Mouse (Mus musculus) ES-E14 (cell line): ENCODE data around the gene Zbtb48. TPM values are rescaled to one million over a fixed set of nuclear protein-coding genes. Genes with fewer than 3 reads are reported as not detected.

Experiments used
- DNase-seq: peaks from one replicate; pipeline ENCODE4 v3.0.0-alpha.2; 2013; ENCODE audit warnings: low read depth, low spot score
- H3K27ac ChIP-seq: 2 replicates; pipeline ENCODE4 v1.5.1; 2012; ENCODE audit warnings: low read depth, mild to moderate bottlenecking, low read length, moderate library complexity, mixed read lengths; ENCODE audit not compliant: poor library complexity, insufficient read depth, severe bottlenecking
- H3K36me3 ChIP-seq: 2 replicates; pipeline ENCODE4 v1.6.1; 2012; ENCODE audit warnings: mild to moderate bottlenecking, low read length, moderate library complexity, mixed read lengths; ENCODE audit not compliant: control insufficient read depth, poor library complexity, insufficient read depth, severe bottlenecking
- H3K4me1 ChIP-seq, 2 experiments: fragments of 150-350 bp in 1 of 2; sonication (generic) in 1 of 2; 2 replicates each; pipeline ENCODE4 v1.6.1; 2012; ENCODE audit warnings: low read length in 2 of 2, mild to moderate bottlenecking in 1 of 2, mixed read lengths in 1 of 2; ENCODE audit not compliant: control insufficient read depth in 2 of 2, insufficient read depth in 2 of 2, poor library complexity in 1 of 2
- H3K4me3 ChIP-seq, 2 experiments: fragments of 150-350 bp in 1 of 2; sonication (generic) in 1 of 2; 2 replicates each; pipeline ENCODE4 v1.5.1; 2012; ENCODE audit warnings: low read length in 2 of 2, low read depth in 1 of 2, mild to moderate bottlenecking in 1 of 2, mixed read lengths in 1 of 2; ENCODE audit not compliant: insufficient read depth in 1 of 2, poor library complexity in 1 of 2, severe bottlenecking in 1 of 2
- H3K9ac ChIP-seq: 2 replicates; pipeline ENCODE4 v1.6.1; 2012; ENCODE audit warnings: low read depth, mild to moderate bottlenecking, low read length, mixed read lengths; ENCODE audit not compliant: poor library complexity, insufficient read depth, severe bottlenecking
- H3K9me3 ChIP-seq: fragments of 150-350 bp; sonication (generic); 2 replicates; pipeline ENCODE4 v1.6.1; 2012; ENCODE audit warnings: low read depth, mild to moderate bottlenecking, low read length; ENCODE audit not compliant: control insufficient read depth, insufficient read depth
- CHD2 ChIP-seq: IDR thresholded peaks from 2 replicates; pipeline ENCODE4 v1.6.1; 2014; ENCODE audit warnings: mild to moderate bottlenecking, low read depth, low read length, inconsistent platforms
- HCFC1 ChIP-seq: IDR thresholded peaks from 2 replicates; pipeline ENCODE4 v1.6.1; 2012; ENCODE audit warnings: low read length, inconsistent platforms, borderline replicate concordance; ENCODE audit not compliant: insufficient read depth
- MAFK ChIP-seq: IDR thresholded peaks from 2 replicates; pipeline ENCODE4 v1.6.1; 2014; ENCODE audit warnings: mild to moderate bottlenecking, low read depth, low read length, inconsistent platforms; ENCODE audit not compliant: insufficient read depth
- ZC3H11A ChIP-seq: IDR thresholded peaks from 2 replicates; pipeline ENCODE4 v1.6.1; 2012; ENCODE audit warnings: low read depth, mild to moderate bottlenecking, inconsistent platforms, low read length, borderline replicate concordance
- ZNF384 ChIP-seq: IDR thresholded peaks from 2 replicates; pipeline ENCODE4 v1.6.1; 2012; ENCODE audit warnings: low read depth, low read length, inconsistent platforms
- in situ Hi-C, 2 experiments: fragments of 600-800 bp; cut with MboI; formaldehyde crosslinking; loops; one replicate each; pipeline ENCODE4 v1.15.1; 2025; ENCODE audit warnings: low sequenced_read_pairs in 2 of 2, inconsistent platforms in 1 of 2; ENCODE audit not compliant: unreplicated experiment in 2 of 2
- total RNA-seq: library from RNA; depleted of rRNA; stranded (reverse); fragments of 300-350 nt; gene quantifications from 2 replicates; pipeline ENCODE4 v1.2.3, GENCODE M21; 2012

Gene Zbtb48
- total RNA-seq, 1 experiment, result 18.7 TPM

- peak within 1 kb of the TSS; percentile 53; the same call in 1 of the 2 replicates for H3K27ac ChIP-seq
- peaks cover 26% of the 10 kb centered on the region; the same call in 1 of the 2 replicates for H3K36me3 ChIP-seq
- in situ Hi-C loops, result no loop called here
- no peaks in the 10 kb centered on the region for H3K9me3 ChIP-seq
- H3K9ac ChIP-seq, result peak within 1 kb of the TSS; percentile 80
- peak; percentile 81 for DNase-seq
- TF ChIP-seq ZC3H11A, result no peak
- TF ChIP-seq CHD2, result no peak
- no peak for TF ChIP-seq HCFC1
- peak within 1 kb of the TSS; percentile 86 to 88 for H3K4me3 ChIP-seq
- H3K4me1 ChIP-seq, result peaks cover 0 to 23% of the 10 kb centered on the region in 2 experiments; a peak in 3 of 4 replicates
These were observed 18.8 kb downstream of the Zbtb48 start, which contains the start of gene Klhl21 for GRCm38 (mm10) chr4:152008622-152009075. TSS of gene Klhl21 (plus strand) at chr4:152008803.

GRCm38 (mm10) chr4:152008148-152008500, 19.3 kb downstream of the Zbtb48 start:
- in situ Hi-C loops, result no loop called here
- no peak for TF ChIP-seq MAFK
- TF ChIP-seq ZC3H11A, result no peak

GRCm38 (mm10) chr4:152007481-152008147, 19.9 kb downstream of the Zbtb48 start:
- TF ChIP-seq CHD2, result no peak
- TF ChIP-seq ZNF384, result no peak
- TF ChIP-seq MAFK, result no peak
- TF ChIP-seq ZC3H11A, result no peak
- TF ChIP-seq HCFC1, result no peak
- Histone ChIP-seq H3K27ac (peak overlapping the region; percentile 53), H3K9me3 (no peaks in the 10 kb centered on the region), H3K4me3 (peak overlapping the region; percentile 86 to 88; a peak in 2 of 4 replicates), H3K36me3 (peaks cover 17% of the 10 kb centered on the region; the same call in 1 of the 2 replicates), H3K9ac (0 out of 2 replicates have a peak overlapping the region, but pooled peaks have one; percentile 17), H3K4me1 (peaks cover 0 to 21% of the 10 kb centered on the region in 2 experiments; a peak in 3 of 4 replicates)
- no peak for DNase-seq
- in situ Hi-C loops, result no loop called here

More at GRCm38 (mm10) chr4:152008148-152008500, 19.3 kb downstream of the Zbtb48 start:
- no peaks in the 10 kb centered on the region for H3K9me3 ChIP-seq
- peak overlapping the region; percentile 86 to 88 for H3K4me3 ChIP-seq
- DNase-seq, result no peak
- peaks cover 0 to 23% of the 10 kb centered on the region in 2 experiments; a peak in 3 of 4 replicates for H3K4me1 ChIP-seq
- peaks cover 22% of the 10 kb centered on the region; the same call in 1 of the 2 replicates for H3K36me3 ChIP-seq
- H3K27ac ChIP-seq, result peak overlapping the region; percentile 53; the same call in 1 of the 2 replicates
- H3K9ac ChIP-seq, result peak overlapping the region; percentile 52

GRCm38 (mm10) chr4:152006812-152007211, 20.7 kb downstream of the Zbtb48 start:
- Histone ChIP-seq H3K9me3 (no peaks in the 10 kb centered on the region), H3K36me3 (peaks cover 9% of the 10 kb centered on the region; the same call in 1 of the 2 replicates), H3K27ac (peak overlapping the region; percentile 16; the same call in 1 of the 2 replicates), H3K4me1 (peaks cover 0 to 17% of the 10 kb centered on the region in 2 experiments; a peak in 3 of 4 replicates), H3K9ac (no peak overlapping the region), H3K4me3 (no peak overlapping the region)
- in situ Hi-C loops, result no loop called here
- TF ChIP-seq HCFC1 (no peak), ZC3H11A (no peak), ZNF384 (no peak), CHD2 (no peak), MAFK (no peak)
- no peak for DNase-seq
